Mouse (Mus musculus) E14TG2a.4 (cell line): ENCODE data around the gene Trim58.

Experiments used
- CTCF ChIP-seq: conservative IDR thresholded peaks from 2 replicates; pipeline ENCODE4 v1.5.1; 2014; ENCODE audit warnings: low read length
- NANOG ChIP-seq: IDR thresholded peaks from 2 replicates; pipeline ENCODE4 v1.6.1; 2014; ENCODE audit warnings: borderline replicate concordance, low read length, mixed read lengths
- POU5F1 ChIP-seq: IDR thresholded peaks from 2 replicates; pipeline ENCODE4 v1.6.1; 2014; ENCODE audit warnings: low read length, borderline replicate concordance

GRCm38 (mm10) chr11:58607030-58607429 is 33.2 kb upstream of the Trim58 start:
- no peak for TF ChIP-seq CTCF
- no peak for TF ChIP-seq POU5F1
- no peak for TF ChIP-seq NANOG
